Mouse (Mus musculus) monocyte, adult 5-6 weeks (primary cell): ENCODE measurements around the gene Man1a2. TPM values are rescaled to one million over a fixed set of nuclear protein-coding genes. Genes with fewer than 3 reads are reported as not detected.

ENCODE experiments used
- ATAC-seq: fragments of 153-309, 156-312 bp; replicated peaks from 2 replicates; pipeline ENCODE4 v1.8.0; 2017; ENCODE audit warnings: mild to moderate bottlenecking; ENCODE audit not compliant: low TSS enrichment, insufficient number of reproducible peaks, severe bottlenecking, poor library complexity, low FRiP score
- total RNA-seq: library from RNA; stranded (forward); fragments of 200-1000, 200-491, 200-594 nt; gene quantifications from 3 replicates; pipeline ENCODE4 v1.2.3, GENCODE M21; 2017

Gene Man1a2
- total RNA-seq, 1 experiment from 2014 or later, result 78.2 TPM

GRCm38 (mm10) chr3:100688747-100689146 is 3.4 kb upstream of the Man1a2 start:
- no peak for ATAC-seq

GRCm38 (mm10) chr3:100686756-100687155 is 1.5 kb upstream of the Man1a2 start:
- ATAC-seq, result no peak

- peak; percentile 41 for ATAC-seq
These were observed 564 bp upstream of the Man1a2 start for GRCm38 (mm10) chr3:100685763-100686370.

GRCm38 (mm10) chr3:100684234-100684975 is 898 bp downstream of the Man1a2 start:
- no peak; the same call in 1 of the 2 replicates for ATAC-seq

GRCm38 (mm10) chr3:100682841-100683240 is 2.5 kb downstream of the Man1a2 start:
- ATAC-seq, result no peak

- ATAC-seq, result no peak
These were observed 3.0 kb downstream of the Man1a2 start for GRCm38 (mm10) chr3:100682281-100682680.

- no peak for ATAC-seq
These were observed 3.7 kb downstream of the Man1a2 start for GRCm38 (mm10) chr3:100681448-100682092.

GRCm38 (mm10) chr3:100680226-100680625 is 5.1 kb downstream of the Man1a2 start:
- no peak for ATAC-seq

GRCm38 (mm10) chr3:100678951-100679570 is 6.2 kb downstream of the Man1a2 start:
- no peak for ATAC-seq

- no peak for ATAC-seq
These were observed 10.2 kb downstream of the Man1a2 start for GRCm38 (mm10) chr3:100675146-100675545.

GRCm38 (mm10) chr3:100670412-100670811 is 14.9 kb downstream of the Man1a2 start:
- ATAC-seq, result no peak

- no peak for ATAC-seq
These were observed 32.0 kb downstream of the Man1a2 start for GRCm38 (mm10) chr3:100653291-100653690.

GRCm38 (mm10) chr3:100641581-100641980 is 43.7 kb downstream of the Man1a2 start:
- no peak for ATAC-seq

GRCm38 (mm10) chr3:100636255-100636654 is 49.0 kb downstream of the Man1a2 start:
- ATAC-seq, result no peak

GRCm38 (mm10) chr3:100634821-100635220 is 50.5 kb downstream of the Man1a2 start:
- no peak for ATAC-seq

GRCm38 (mm10) chr3:100618511-100618910 is 66.8 kb downstream of the Man1a2 start:
- 0 out of 2 replicates have a peak, but pooled peaks have one; percentile 27 for ATAC-seq

GRCm38 (mm10) chr3:100610916-100611315 is 74.4 kb downstream of the Man1a2 start:
- ATAC-seq, result no peak

- ATAC-seq, result no peak
These were observed 80.8 kb downstream of the Man1a2 start for GRCm38 (mm10) chr3:100604539-100604938.

- ATAC-seq, result no peak
These were observed 86.0 kb downstream of the Man1a2 start for GRCm38 (mm10) chr3:100599265-100599820.
